Mouse (Mus musculus): ENCODE results near the gene Cpsf3.

The Cpsf3 gene

DNA sequence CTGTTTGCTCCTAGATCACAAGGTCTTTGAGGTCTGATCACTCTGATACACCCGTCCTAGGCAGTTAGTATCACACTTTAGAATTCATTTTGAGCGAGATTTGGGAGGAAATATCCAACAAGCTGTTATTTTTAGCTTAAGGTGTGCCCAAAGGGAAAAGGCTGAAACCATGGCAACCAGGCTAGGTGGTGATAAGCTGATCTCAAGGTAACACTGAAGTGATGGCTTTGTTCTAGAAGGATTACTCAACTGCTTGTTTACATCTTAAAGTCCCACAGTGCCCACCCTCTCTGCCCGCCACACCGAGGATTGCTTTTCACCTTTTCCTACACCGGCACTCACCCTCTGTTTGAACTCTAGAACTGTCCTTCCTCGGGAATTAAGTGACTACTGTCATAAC lies 4.5 kb downstream of the Cpsf3 start:
- DNase-seq = no peak

DNA sequence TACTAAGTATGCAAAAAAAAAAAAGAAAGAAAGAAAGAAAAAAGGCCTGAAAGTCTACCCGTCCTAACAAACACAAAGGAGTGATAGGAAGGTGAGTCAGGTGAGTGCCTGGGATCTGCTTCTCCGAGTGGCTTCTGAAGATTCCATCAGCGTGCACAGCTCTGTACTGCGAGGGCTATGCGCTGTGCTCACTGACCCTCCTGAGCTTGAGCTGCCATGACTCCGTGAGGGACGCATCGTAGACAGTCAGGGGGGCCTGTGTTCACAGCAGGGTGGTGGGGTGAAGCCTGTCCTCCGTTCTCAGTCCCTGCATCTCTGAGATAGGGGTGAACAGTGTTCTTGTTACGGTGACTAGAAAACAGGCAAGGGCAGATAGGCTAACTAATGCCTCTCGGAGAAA lies 13.7 kb downstream of the Cpsf3 start:
- DNase-seq = no peak

DNA sequence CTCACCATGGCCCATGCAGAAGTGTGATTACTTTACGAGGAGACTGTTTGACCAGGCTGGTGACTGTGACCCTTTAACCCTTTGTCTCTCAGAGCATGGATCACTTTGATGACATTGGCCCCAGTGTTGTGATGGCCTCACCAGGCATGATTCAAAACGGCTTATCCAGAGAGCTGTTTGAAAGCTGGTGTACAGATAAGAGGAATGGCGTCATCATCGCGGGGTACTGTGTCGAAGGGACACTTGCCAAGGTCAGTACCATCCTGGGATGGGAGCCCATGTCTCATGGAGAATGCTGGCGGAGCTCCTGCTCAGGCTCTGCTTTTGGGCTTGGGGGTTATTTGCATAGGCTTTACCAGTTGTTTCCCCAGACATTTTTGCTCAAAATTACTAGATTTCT lies 16.1 kb downstream of the Cpsf3 start:
- no peak for DNase-seq

DNA sequence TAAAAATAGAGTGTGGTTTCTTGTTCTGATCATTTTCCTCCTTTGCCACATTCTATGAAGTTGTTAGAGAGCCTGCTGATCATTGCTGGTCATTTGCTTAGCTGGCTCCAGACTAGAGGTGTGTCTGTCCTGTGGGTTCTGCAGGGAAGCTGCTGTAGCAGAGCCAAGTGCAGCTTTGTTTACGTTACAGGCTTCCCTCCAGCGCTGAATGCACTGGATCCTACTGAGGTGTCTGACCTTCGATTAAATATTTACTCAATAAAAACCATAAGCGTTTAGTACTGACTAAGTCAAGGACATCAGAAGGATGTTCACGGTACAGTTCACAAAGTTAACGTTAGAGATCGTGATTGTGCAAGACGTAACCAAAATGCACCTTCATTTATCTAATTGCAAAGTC lies 16.7 kb downstream of the Cpsf3 start:
- DNase-seq = no peak

DNA sequence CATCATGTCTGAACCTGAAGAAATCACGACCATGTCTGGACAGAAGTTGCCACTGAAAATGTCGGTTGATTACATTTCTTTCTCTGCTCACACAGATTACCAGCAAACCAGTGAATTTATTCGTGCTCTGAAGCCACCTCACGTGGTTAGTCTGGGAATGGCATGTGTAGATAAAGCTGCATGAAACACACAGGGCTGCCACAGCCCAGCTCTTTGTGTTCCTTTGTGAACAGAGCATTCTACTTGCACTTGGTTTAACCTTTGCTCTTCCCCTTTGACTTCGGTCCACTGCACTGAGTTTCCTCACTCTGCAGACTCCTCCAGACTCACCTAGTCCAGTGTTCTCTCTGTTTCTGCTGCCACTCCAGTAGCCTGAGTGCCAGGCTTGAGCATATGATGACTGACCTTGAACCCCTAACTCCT lies 17.2 kb downstream of the Cpsf3 start:
- DNase-seq = no peak

DNA sequence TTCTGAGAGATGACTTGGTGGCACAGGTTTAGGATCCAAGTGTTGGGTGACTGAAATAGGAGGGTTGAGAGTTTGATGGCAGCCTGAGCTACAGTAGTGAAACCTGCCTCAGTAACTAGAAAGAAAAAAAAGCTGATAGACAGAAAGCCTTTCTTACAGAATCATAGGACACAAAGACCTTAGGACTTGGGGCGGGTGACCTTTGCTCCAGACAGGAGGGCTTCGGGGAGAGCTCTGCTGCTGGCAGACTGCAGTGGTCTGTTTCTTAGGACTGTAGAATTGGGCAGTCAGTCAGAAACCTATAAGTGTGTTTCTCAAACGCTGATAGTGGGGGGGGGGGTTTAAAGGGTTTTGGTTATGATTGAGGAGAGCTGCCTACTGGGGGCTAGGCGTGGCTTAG lies 20.6 kb downstream of the Cpsf3 start:
- DNase-seq = no peak

DNA sequence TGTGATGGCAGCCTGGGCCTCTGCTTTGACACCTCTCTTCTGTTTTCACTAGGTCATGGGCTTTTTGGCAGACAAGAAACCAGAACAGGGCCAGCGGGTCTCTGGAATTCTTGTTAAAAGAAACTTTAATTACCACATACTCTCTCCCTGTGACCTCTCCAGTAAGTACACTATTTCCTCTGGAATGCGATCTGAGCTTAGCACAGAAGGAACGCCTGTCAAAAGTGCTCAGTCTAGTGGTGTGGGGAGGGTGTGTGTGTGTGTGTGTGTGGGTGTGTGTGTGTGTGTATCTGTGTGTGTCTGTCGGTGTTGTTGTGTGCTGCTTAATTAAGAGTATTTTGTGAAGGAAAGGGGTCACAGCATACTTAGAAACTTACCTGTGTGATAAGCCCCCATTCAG lies 21.5 kb downstream of the Cpsf3 start:
- no peak for DNase-seq

DNA sequence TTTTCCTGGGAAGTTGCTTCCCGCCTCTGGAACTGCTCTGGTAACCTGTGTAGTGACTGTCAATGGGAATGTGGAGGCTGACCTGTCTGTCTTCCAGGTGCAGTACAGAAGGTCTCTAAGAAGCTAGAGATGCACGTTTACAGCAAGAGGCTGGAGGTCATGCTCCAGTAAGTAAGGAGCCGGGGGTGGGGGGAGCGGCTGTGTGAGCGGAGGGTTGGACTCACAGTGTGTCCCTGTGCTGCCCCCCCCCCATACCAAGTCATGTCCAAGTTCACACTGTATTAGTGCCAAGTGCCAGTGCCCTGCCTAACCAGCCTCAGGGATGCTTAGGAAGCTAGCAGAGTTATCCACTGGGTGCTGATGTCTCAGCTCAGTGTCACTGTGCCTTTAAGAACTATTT lies 27.0 kb downstream of the Cpsf3 start:
- no peak for DNase-seq

DNA sequence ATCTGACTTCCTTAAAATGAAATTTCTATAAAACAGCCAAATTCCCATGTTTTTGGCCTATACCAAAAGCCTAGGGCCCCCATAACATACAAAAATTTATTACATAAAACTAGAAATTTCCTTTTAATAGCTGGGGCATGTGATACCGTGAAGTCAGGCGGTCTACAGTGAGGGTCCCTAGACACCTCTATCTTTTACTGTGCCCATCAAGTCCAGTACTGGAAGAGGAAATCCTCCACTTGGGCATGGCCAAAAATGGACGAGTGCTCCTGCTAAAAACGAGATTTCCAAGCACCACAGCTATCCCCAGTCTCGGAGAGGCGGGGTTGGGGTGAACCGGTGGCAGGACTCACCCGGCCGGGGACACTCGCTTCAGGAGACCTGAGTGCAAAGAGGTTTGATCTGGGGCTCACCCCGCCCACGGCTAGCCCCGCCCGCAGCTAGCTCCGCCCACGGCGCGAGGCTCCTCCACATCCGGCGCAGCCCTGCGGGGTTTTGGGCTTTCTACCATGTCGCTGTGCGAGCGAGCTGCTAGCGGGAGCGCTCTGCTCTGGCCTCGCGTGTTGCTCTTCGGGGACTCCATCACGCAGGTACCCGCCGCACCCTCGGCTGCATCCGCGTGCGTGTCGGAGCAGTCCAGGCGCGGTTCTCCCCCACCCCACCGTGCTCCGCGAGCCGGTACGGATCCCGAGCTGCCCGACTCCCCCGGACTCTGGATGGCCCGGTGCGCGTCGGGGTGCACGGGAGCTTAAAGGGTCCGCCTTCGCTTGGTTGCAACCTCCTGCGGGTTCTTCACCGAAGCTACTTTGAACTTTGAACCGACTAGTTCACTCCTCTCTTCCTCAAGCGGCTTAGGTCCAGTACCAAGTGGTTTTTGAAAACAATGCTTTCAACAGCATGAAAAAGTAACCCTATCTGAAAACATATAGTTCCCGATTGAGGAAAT lies 31.0 kb downstream of the Cpsf3 start, which contains the start of gene Iah1:
Gene Iah1 (plus strand): TSS at position 467 of the 946 bp plus-strand sequence.
- DNase-seq = peak; percentile 93

DNA sequence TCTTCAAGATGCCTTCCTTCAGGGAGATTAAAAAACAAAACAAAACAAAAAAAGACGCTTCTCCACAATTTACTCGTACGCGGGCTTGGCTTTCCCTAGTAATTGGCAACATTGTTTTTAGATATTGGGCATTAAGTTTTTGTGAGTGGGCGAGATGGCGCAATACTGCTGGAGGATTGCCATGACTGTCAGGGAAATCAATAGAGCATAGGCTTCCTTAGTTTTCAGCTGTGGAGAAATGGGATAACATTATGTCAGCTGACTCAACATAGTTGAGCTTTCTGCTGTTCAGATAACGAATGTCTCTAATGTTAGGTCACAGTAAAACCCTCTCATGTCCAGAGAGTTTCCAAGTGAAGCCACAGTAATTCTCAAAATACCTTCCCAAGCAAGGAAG lies 31.7 kb downstream of the Cpsf3 start:
- DNase-seq = no peak

DNA sequence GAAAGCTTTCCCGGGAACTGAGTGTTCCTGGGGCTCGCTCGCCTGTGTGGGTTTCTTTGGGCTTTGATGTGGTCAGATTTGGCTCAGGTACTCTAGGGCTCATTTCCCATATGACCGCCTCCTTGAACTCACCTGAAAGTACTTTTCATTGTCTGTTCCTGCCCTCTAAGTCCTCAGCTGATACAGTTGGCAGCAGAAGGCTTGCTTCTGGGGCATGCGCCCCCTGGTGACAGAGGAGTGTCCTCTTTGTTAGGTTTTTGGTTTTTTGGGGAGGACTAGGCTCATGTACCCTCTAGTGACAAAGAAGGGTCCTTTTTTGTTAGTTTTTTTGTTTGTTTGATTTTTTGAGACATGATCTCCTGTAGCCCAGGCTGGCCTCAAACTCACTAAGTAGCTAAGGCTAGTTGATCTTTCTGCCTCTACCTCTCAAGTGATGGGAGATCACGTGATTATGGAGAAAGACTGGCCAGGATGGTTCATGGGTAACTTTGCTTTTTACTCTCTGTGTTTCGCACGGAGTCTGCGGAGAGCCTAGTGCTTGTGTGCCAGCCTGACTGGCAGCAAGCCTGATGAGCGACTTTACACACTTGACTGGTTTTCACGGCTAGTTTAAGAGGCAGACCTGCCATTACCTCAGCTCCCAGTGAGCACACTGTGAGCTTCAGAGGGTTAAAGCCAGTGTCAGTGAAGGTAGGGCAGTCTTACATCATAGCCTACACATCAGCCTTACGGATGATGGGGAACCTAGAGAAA lies 33.1 kb downstream of the Cpsf3 start:
- peak; percentile 88 to 90 for DNase-seq

DNA sequence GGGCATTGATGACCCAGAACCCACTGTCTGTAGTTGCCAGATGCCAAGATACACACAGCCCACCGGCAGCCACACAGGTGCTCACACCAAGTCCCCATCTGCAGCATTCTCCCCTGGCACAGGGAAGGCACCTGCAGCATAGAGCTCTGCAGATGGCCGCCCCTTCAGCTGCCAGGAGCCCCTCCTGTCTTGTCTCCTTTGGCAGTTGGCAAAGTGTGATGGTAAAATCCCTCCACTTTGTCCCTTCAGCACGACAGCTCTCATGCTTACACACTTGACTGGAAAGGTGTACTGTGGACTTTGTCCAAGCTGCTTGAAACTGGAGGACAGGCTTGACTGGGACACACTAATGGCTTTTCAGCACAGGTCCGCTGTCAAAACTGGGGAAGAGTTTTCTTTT lies 35.1 kb downstream of the Cpsf3 start:
- DNase-seq = no peak

DNA sequence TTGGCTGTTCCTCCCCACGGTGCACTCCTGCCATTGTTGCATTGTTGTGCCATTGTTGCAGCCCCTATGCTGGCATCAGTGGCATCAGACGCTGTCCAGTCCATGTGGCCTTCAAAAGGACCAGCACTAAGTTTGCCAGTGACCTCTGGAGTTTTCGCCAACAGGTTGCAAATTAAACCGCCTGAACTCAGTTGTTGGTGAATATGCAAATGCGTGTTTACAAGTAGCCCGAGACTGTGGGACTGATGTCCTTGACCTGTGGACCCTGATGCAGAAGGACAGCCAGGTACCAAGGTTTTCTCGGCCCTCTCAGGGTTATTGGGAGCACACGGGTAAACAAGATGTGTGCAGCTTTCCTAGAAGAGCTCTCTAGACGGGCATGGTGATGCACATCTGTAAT lies 36.0 kb downstream of the Cpsf3 start:
- no peak for DNase-seq

DNA sequence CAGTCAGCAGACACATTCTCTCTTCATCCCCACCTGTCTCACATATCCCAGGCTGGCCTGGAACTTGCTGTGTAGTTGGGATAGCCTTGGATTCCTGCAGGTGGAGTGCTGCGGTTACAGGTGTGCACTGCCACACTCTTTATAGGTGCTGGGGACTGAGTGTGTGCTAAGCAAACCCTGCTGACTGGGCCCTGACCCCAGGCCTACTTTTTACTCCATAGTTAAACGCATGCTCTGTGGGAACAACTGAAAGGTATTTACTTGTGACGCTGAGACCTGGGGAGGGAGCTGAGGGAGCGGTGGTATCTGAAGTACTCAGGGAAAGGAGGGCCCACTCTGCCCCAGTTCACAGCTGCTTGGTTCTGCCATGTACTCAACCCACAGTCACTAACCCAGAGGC lies 37.1 kb downstream of the Cpsf3 start:
- DNase-seq = no peak

DNA sequence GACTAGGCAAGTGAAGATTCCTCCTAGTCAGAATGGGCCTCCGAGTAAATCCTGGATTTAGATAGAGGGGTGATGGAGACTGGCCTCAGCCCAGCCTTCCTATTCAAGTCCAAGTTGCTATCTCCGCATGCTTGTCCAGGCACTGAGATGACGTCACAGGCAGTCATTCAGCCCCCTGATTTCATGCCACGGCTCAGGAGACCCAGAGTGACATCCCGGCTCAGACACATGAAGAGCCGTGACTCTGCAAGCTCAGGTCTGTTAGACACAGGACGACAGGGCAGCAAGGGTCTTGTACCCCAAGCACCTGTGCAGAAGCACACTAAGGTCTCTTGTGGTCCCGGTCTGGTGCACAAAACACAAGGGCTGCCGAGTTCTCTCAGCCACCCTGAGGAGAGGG lies 37.7 kb downstream of the Cpsf3 start:
- DNase-seq = no peak

DNA sequence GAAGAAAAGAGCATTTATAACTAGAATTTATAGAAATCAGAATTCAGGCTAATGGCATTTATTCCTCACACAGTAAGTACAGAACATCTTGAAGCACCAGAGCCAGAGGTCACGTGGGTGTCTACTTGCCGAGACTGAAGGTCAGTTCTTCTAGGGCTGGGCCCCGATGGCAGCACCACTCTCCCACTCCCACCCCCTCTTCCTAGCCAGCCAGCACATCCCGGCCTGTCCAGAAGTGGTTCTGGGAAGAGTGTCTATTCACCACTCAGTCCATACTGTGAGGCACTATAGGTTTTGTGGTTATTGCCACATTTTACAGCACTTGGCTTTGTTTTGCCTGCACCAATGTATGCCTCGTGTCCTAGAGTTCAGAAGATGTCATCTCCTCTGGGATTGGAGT lies 38.9 kb downstream of the Cpsf3 start:
- DNase-seq = no peak

DNA sequence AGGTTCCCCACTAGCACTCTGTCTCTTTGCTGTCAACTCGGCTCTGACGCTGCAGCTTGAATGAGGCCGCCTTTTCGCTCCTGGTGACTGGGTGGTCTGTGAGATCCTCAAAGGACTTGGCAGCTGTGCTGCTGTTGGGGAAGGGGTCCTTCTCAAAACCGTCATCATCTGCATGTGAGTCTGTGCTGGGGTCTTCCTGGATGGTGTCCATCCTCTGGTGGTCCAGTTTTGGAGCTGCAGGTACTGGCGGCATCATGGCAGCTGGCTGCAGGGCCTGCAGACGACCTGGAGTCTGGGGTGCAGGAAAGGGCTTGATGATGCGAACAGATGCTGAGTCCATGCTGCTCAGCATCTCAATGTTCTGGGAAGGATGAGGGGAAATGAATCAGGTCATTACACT lies 40.1 kb downstream of the Cpsf3 start:
- no peak for DNase-seq

DNA sequence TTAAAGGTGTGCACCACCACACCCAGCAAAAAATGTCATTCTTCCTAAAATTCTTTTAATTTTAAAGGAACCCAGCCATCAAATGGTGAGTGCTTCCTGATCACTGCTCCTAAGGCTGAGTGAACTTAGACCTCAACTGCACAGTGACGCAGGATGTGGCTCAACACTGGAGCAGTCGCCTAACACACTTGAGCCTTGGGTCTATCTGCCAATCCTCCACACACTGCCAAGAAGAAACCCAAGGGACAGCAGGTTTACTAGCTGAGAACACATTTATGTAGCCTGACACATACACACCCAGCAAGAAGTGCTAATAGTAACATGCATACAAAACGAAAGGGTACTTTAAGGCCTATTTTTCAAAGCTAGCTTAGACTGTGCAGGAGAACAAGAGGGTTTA lies 41.1 kb downstream of the Cpsf3 start:
- DNase-seq = no peak

DNA sequence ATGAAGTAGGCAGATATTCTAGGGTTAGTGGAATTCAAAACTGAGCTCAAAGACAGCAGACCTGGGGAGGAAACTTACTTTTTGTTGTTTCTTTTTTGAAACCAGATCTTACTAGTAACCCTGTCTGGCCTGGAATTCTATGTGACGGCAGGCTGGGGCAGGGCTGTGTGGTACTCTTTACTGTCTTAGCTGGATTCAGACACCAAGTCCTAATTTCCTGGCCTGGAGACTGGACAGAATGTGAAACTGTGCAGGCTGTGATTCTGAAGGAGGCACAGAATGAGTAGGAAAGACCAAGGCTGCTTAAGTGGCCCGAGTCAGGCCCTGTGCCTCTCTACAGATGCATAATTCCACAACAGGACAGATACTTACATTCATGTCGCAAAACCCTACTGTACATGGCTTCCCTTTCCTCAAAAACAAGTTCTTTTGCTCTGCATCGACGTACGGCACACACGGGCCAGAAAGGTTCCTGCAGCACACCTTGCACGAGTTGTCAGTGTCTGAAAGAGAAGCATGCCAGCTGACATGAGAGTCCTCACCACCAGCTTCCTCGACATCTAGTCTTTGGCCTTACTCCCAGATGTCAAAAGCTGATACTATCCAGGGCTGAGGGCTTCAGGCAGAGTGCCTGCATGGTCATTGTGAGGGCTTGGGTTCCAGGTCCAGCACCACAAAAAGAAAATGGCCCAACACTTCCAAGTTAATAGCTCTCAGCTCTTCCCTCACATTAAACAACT lies 44.6 kb downstream of the Cpsf3 start:
- DNase-seq = no peak

DNA sequence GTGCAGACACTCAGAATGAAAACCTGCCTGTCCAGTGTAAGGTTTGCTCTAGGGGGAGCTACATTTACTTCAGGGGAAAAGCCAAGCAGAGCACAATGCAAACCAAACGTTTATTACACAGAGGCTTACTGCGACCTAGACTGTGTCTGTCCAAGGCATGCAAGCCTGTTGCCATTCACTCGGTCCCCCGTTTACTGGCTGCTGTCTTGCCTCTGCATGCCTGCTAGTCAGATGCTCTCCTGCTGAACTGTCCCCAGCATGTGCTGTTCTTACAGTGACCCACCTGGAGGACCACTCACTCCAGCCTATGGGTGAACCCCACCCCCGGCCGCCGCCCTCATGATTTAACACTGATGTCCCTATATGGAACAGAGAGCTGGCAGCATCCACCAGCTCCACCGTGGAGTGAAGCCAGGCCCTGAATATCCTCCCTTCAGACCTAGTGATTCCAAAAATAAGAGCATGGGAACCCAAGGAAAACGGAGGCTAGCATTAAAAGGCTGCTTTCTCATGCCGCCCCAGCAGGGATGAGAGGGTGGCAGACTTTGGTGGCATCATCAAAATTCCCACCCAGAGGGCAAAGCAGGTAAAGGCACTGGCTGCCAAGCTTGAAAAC lies 45.9 kb downstream of the Cpsf3 start:
- no peak for DNase-seq

DNA sequence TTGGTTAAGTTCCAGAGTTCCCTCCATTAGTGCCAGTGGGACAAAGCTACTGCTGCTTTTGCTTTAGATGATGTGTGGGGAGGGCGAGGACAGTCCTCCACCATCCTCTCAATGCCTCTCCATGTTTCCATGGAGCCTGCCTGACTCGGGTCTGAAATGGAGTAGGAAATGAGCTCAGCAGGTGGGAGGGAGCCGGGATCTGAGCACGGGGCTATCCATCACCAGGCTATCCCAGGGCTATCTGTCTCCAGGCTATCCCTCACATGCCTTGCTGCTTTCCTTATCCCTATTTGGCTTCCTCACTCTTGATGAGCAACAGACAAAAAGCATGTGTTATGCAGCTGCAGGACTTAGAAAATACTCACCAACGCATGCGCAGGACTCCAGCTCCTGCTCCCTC lies 46.5 kb downstream of the Cpsf3 start:
- DNase-seq = no peak

DNA sequence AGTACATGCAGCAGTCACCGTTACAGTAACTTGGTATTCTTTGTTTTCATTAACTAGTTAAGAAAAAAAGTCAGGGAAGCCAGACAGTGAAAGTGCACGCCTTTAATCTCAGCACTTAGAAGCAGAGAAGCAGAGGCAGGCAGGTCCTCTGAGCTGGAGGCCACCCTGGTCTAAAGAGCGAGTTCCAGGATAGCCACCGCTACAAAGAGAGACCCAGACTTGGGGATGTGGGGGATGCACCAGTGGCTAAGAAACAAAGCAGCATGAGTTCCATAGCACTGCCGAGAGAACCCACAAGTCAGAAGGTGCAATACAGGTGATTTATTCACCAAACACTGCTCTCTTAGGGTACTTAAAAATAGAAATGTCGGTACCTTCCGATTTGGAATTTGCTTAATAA lies 47.8 kb downstream of the Cpsf3 start:
- DNase-seq = no peak

DNA sequence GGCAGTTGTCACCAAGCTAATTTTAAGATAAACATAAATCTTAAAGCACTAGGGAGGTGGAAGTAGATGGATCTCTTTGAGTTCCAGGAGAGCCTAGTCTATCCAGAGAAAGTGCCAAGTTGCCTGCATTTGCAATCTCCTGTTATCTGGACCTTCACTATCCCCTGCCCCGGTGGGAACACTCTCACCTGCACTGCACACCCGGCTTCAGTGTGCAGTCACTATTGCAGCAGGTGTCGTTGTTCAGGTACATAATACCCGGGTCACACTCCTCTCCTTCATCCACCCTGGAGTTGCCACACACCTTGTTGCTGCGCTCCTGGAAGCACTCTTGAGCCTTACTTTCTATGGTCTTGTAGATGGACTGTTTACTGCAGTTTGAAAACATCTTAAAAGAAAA lies 48.6 kb downstream of the Cpsf3 start:
- no peak for DNase-seq
